Mouse (Mus musculus): ENCODE data around the gene Ces2c.
"Not testable (repeated sequence)": the region's sequence is repeated elsewhere in the genome, so short reads cannot be mapped to it uniquely, and the experiment has no call there.

The Ces2c gene

DNA sequence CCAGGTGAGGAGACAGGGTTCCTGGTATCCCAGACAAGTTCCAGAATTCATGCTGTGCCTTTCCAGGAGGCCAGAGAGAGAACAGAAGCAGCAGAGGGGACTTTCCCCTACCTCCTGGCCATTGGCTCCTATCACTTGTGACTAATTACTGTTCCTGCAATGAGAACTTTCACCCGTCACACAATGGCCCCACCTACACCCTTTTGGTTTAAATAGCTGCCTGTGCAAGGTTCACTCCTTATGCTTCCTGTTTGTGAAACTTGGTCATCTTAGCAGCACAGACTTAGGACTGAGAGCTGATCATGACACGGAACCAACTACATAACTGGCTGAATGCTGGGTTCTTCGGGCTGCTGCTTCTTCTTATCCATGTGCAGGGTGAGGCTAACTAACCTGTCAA lies at the start of gene Ces2c:
TSS of gene Ces2c (plus strand) at position 238 of the 400 bp plus-strand sequence.
- no peak for DNase-seq (ENCODE audit: low spot score)

DNA sequence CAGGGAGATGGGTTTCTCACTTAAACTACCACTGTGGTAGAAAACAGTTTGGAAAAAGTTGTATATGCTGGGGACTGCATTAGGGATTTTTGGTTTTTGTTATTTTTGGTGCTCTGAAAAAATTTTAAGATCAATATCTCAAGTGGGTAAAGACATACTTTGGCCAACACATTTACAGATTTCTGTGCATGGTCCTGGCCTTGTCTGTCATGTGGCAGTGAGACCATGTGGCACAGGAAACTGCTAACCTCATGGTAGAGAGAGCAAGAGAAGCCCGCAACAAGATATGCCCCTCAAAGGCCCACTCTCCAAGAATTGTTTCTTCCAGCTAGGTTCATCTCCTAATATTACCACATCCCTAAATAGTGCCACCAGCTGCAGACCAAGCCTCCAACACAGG lies 47.5 kb upstream of the Ces2c start:
- DNase-seq (ENCODE audit: low spot score): no peak

DNA sequence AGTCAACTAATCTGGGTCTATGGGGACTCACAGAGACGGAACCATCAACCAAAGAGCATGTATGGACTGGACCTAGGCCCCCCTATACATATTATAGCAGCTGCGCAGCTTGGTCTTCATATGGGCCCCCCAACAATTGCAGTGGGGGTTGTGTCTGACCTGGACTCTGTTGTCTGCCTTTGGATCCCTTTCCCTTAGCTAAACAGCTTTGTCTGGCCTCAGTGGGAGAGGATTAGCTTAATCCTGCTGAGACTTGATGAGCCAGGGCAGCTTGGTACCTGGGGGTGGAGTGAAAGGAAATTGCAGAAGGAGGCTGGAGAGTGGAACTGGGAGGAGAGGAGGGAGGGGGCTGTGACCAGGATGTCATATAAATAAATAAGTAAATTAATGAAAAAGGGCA lies 40.7 kb upstream of the Ces2c start:
- peak; percentile 23 for DNase-seq (ENCODE audit: low spot score)

GRCm38 (mm10) chr8:104808542-104809413 lies 38.1 kb upstream of the Ces2c start:
- DNase-seq (ENCODE audit: low spot score): no peak

- no peak for DNase-seq (ENCODE audit: low spot score)
These were observed 37.4 kb upstream of the Ces2c start for GRCm38 (mm10) chr8:104809436-104809835.

DNA sequence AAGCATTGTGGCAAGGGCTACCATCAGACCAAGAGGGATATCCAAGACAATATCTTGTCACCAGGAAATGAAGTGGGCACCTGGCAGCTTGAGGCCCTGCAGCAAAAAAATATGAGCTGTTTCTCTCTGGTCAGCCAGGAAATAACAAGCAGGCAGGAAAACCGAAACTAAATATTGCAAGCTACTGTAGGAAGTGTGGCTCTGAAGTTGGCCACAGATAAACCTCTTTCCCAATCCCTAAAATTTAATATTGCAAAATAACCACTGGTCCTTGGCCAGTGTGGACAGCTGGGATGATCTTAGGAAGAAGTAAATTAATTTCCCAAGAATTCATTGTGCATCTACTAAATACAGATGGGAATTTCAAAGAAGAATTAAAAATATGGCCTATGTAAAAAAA lies 20.0 kb upstream of the Ces2c start:
- no peak for DNase-seq (ENCODE audit: low spot score)

GRCm38 (mm10) chr8:104828221-104828620 lies 18.6 kb upstream of the Ces2c start:
- no peak for DNase-seq (ENCODE audit: low spot score)

- DNase-seq (ENCODE audit: low spot score): no peak
These were observed 15.4 kb upstream of the Ces2c start, which contains the start of gene Ces2b for GRCm38 (mm10) chr8:104831440-104831839. Ces2b (plus strand) TSS chr8:104831572.

- DNase-seq (ENCODE audit: low spot score): no peak
These were observed 5.3 kb upstream of the Ces2c start for GRCm38 (mm10) chr8:104841360-104842078.

DNA sequence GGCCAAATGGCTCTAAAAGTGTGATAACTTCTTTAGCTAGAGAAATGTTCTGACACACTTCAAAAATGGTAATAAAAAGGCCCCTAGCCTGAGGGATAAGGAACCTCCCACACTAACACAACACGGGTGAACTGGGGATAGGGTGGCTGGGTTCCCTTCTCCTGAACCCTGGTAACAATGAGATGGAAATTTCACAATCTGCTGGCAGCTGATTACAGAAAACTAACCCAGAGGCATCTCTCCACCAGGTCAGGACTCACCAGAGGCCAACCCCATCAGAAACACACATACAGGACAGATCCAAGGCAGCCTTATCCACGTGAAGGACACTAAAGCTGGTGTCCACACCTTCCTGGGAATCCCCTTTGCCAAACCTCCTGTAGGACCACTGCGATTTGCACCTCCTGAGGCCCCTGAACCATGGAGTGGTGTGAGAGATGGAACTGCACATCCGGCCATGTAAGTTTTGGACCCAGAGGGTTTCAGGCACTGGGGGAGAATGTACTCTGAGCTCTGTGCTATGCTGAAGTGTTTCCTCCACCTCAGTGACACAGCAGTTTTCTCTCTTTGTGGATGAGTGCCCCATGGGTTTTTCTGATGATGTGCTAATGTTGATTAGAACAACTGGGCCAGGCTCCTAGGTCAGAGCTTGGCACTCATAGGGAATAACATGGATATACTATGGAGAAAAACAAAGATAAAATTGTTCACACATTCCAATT lies 1.0 kb downstream of the Ces2c start:
- DNase-seq (ENCODE audit: low spot score): no peak

- DNase-seq (ENCODE audit: low spot score): not testable (repeated sequence)
These were observed 20.1 kb downstream of the Ces2c start for GRCm38 (mm10) chr8:104866844-104867531.

GRCm38 (mm10) chr8:104868876-104869275 lies 22.0 kb downstream of the Ces2c start:
- DNase-seq (ENCODE audit: low spot score): not testable (repeated sequence)

GRCm38 (mm10) chr8:104886223-104886926 lies 39.5 kb downstream of the Ces2c start:
- not testable (repeated sequence) for DNase-seq (ENCODE audit: low spot score)

DNA sequence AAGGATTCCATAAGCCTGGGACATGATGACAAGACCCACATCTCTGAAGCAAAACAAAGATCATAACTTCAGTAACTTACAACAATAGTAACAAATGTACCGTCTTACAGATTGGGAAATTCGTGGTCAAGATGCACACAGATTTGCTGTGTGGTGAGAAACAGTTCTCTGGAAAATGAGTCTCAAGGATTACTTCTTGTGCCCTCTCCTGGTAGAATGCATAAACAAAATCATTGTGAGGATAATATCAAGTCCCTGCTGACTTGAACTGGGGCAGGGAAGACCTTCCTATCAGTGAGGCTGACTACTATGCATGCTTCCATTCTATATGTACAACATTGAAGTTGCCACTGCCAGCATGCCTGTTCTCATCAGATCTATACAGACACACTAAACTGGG lies 54.9 kb downstream of the Ces2c start:
- DNase-seq (ENCODE audit: low spot score): no peak

Measured in retina, embryonic 14.5 days (tissue).